Mouse (Mus musculus) forebrain, embryonic 11.5 days (tissue): ENCODE data around the gene Apob. TPM values are rescaled to one million over a fixed set of nuclear protein-coding genes. Genes with fewer than 3 reads are reported as not detected.

ENCODE experiments used
- ATAC-seq: fragments of 200-750 bp; cut with Nextera tagmentation; replicated peaks from 2 replicates; pipeline ENCODE4 v1.8.0; 2017; ENCODE audit warnings: moderate TSS enrichment; ENCODE audit not compliant: low FRiP score
- DNase-seq: peaks from one replicate; pipeline ENCODE4 v3.0.0-alpha.2; 2017; ENCODE audit warnings: low spot score
- H3K27ac ChIP-seq: fragments of 300-500 bp; sonication (generic); 2 replicates; pipeline ENCODE4 v1.5.1; 2014; ENCODE audit warnings: low read depth, low read length
- H3K27me3 ChIP-seq: fragments of 300-500 bp; sonication (generic); 2 replicates; pipeline ENCODE4 v1.6.1; 2014; ENCODE audit warnings: mild to moderate bottlenecking, low read length, mixed read lengths; ENCODE audit not compliant: control insufficient read depth, insufficient read depth
- H3K36me3 ChIP-seq: fragments of 300-500 bp; sonication (generic); 2 replicates; pipeline ENCODE4 v1.6.1; 2014; ENCODE audit warnings: mild to moderate bottlenecking, low read length, moderate library complexity, mixed read lengths; ENCODE audit not compliant: control insufficient read depth, insufficient read depth
- H3K4me1 ChIP-seq: fragments of 300-500 bp; sonication (generic); replicated peaks from 2 replicates; pipeline ENCODE4 v1.6.1; 2014; ENCODE audit warnings: low read length, mixed read lengths; ENCODE audit not compliant: control insufficient read depth, insufficient read depth
- H3K4me2 ChIP-seq: fragments of 300-500 bp; sonication (generic); 2 replicates; pipeline ENCODE4 v1.6.1; 2014; ENCODE audit warnings: low read depth, mild to moderate bottlenecking, low read length, moderate library complexity, mixed read lengths; ENCODE audit not compliant: severe bottlenecking
- H3K4me3 ChIP-seq: fragments of 300-500 bp; sonication (generic); 2 replicates; pipeline ENCODE4 v1.5.1; 2014; ENCODE audit warnings: low read depth, low read length
- H3K9ac ChIP-seq: fragments of 300-500 bp; sonication (generic); 2 replicates; pipeline ENCODE4 v1.6.1; 2014; ENCODE audit warnings: low read length
- H3K9me3 ChIP-seq: fragments of 300-500 bp; sonication (generic); 2 replicates; pipeline ENCODE4 v1.6.1; 2016; ENCODE audit warnings: low read length, mixed read lengths; ENCODE audit not compliant: control insufficient read depth
- WGBS: fragments of 180-500 bp; shearing (Covaris S2); extraction: QIAGEN DNeasy Blood & Tissue Kit; methylation state at CpG from one replicate; pipeline ENCODE4 v1.1.7; 2014; 5-methylcytosine and 5-hydroxymethylcytosine counted together
- polyA plus RNA-seq: library from polyadenylated mRNA; unstranded; fragments of >200 nt; fragmentation: Nextera tagmentation; extraction: Ambion mirVana; gene quantifications from 2 replicates; pipeline ENCODE4 v1.2.1, GENCODE M21; 2014

The Apob gene
- polyA plus RNA-seq, 1 experiment from 2014 or later = not detected

DNA sequence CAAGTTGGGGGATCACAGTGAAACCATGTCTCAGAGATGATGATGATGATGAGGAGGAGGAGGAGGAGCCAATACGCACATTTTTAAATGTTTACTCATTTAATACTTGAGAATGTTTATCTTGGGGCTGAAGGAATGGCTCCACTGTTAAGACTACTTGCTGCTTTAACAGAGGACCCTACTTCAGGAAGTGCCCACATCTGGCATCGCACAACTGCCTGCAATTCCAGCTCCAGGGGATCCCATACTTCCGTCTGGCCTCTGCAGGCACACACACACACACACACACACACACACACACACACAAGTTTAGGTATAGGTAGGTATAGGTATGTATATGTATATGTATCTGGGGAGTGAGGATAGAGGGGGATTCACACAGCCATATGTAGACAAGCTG, 6.6 kb upstream of the Apob start:
- no peaks in the 10 kb centered on the region for H3K27me3 ChIP-seq
- no peak for DNase-seq
- 86% methylated on average over 3 of the region's 3 CpGs for WGBS

DNA sequence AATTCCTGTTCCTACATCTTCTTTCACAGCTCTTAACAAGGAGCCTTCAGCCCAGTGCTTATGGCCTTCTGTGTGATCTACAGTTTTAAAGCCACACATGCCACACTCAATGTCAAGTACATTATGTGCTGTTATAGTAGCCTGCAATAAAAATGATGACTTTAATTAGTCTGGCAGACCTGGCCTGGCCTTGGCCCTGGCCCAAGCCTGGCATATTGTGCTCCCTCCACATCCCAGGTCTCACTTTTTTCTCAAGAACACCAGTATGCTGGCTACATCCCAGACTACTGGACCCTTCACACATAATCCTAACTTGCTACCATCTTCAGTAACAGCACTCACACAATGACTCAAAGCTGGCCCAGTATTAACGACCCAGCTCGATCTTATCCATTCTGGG, 5.7 kb upstream of the Apob start:
- Histone ChIP-seq H3K4me1 (no peaks in the 10 kb centered on the region), H3K36me3 (no peaks in the 10 kb centered on the region), H3K27me3 (no peaks in the 10 kb centered on the region), H3K4me2 (no peak overlapping the region), H3K9ac (no peak overlapping the region), H3K4me3 (no peak overlapping the region), H3K9me3 (no peaks in the 10 kb centered on the region), H3K27ac (no peak overlapping the region)
- no peak for DNase-seq
- ATAC-seq = no peak
- 90% methylated on average over 2 of the region's 2 CpGs for WGBS

More for the DNA sequence above, 6.6 kb upstream of the Apob start:
- Histone ChIP-seq H3K4me1 (no peaks in the 10 kb centered on the region), H3K27ac (no peak overlapping the region), H3K9ac (no peak overlapping the region), H3K4me2 (no peak overlapping the region), H3K4me3 (no peak overlapping the region), H3K36me3 (no peaks in the 10 kb centered on the region), H3K9me3 (no peaks in the 10 kb centered on the region)
- no peak for ATAC-seq

DNA sequence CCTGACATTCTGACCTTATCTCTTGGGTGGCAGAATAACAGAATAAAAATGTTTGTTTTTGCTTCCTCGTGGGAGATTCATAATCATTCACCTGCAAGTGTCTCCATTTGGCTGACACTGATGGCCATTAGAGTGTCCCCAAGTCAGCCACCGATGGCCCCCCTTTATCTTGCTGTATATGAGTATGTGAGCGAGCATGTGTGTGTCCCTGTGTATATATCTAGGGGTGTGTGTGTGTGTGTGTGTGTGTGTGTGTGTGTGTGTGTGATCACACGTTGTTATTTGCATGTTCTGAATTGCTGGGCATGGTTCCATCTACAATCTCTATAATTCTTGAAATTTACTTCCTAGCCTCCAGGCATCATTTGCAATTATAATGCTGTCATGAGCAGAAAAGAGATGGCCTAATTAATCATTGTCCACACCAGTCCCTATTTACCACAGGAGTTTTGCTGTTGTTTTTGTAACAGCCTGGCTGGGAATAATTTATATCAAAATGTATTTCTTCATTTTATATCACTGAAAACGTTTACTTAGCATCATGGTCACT, 3.6 kb upstream of the Apob start:
- Histone ChIP-seq H3K9ac (no peak overlapping the region), H3K27ac (no peak overlapping the region), H3K4me2 (no peak overlapping the region), H3K4me3 (no peak overlapping the region), H3K27me3 (no peaks in the 10 kb centered on the region), H3K4me1 (no peaks in the 10 kb centered on the region), H3K36me3 (no peaks in the 10 kb centered on the region), H3K9me3 (no peaks in the 10 kb centered on the region)
- 64% methylated on average over 5 of the region's 5 CpGs for WGBS
- ATAC-seq (no peak), DNase-seq (no peak)

DNA sequence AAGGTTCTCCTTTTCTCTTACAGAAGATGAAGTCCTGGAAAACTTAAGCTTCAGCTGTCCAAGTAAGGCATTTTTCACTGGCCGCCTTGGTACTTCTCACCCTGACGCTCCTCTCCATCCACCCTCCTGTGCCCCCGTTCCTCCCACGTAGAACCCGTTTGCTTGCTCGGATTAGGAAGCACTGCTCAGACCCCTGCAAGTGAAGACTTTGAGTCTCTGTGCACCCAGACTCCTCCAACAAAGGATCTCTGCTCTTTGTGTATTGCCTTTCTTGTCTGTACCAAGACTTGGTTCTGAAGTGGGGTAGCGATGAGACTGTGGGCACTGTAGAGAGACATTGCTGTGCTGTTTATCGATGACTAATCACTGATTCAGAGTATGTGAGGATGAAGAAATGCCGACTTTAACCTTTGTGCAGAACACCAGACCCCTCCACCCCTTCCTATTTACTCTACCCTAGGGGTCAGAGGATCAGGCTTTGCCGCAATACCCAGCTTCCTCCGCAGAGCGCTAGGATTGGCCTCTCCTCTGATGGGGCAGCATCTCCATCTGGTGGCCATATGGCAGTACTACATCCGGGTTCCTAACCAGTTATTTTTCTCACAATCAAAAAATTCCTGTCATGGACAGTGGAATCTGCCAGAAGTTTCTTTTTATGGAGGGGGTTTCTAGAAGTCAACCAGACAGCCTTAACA, 889 bp downstream of the Apob start:
- Histone ChIP-seq H3K9me3 (no peaks in the 10 kb centered on the region), H3K4me3 (no peak overlapping the region), H3K4me2 (no peak overlapping the region), H3K27me3 (no peaks in the 10 kb centered on the region), H3K4me1 (no peaks in the 10 kb centered on the region), H3K9ac (no peak overlapping the region), H3K27ac (no peak overlapping the region), H3K36me3 (no peaks in the 10 kb centered on the region)
- DNase-seq (peak; percentile 84), ATAC-seq (peak; percentile 86)
- 40% methylated on average over 13 of the region's 13 CpGs for WGBS

DNA sequence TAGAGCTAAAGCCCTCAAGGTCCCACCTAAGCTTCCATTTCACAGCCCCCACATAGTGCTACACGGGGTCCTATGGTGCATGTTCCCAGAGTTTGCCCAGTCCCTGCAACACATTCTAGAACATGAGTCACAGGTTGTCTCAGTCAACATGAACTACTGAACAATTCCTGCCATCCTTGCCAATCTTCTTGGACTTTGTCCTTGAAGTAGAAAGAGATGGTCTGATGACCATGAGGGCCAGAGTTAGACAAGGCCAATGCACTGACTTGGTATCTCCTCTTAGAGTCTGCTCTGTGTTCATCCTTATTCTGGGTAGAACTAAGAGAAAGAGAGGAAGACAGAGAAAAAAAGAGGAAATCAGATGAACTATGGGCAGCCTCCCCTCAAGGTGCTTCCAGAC, 7.0 kb downstream of the Apob start:
- Histone ChIP-seq H3K27me3 (no peaks in the 10 kb centered on the region), H3K27ac (no peak overlapping the region), H3K4me3 (no peak overlapping the region), H3K9ac (no peak overlapping the region), H3K4me2 (no peak overlapping the region), H3K36me3 (no peaks in the 10 kb centered on the region), H3K4me1 (no peaks in the 10 kb centered on the region), H3K9me3 (no peaks in the 10 kb centered on the region)
- ATAC-seq = no peak
- WGBS = 70% methylated on average over 1 of the region's 1 CpGs
- DNase-seq = no peak

DNA sequence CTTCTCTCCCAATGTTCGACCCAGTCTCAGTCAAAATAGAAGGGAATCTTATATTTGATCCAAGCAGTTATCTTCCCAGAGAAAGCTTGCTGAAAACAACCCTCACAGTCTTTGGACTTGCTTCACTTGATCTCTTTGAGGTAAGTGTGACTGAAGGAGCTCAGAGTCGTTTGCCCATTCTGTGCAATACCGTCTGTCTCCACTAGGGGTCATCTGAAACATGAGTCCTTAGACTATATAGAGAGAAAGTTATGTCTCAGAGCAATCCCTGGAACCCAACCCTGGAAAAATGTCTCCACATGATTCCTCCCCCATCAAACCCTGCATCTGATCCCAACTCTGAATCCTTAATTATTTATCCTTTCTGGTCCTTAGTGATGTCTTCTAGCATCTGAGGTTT, 13.4 kb downstream of the Apob start:
- Histone ChIP-seq H3K27ac (no peak overlapping the region), H3K4me2 (no peak overlapping the region), H3K4me3 (no peak overlapping the region), H3K9ac (no peak overlapping the region), H3K27me3 (no peaks in the 10 kb centered on the region), H3K4me1 (no peaks in the 10 kb centered on the region), H3K36me3 (no peaks in the 10 kb centered on the region), H3K9me3 (no peaks in the 10 kb centered on the region)
- DNase-seq (peak; percentile 78), ATAC-seq (peak; percentile 44; the same call in 1 of the 2 replicates)
- WGBS = 14% methylated on average over 3 of the region's 3 CpGs

DNA sequence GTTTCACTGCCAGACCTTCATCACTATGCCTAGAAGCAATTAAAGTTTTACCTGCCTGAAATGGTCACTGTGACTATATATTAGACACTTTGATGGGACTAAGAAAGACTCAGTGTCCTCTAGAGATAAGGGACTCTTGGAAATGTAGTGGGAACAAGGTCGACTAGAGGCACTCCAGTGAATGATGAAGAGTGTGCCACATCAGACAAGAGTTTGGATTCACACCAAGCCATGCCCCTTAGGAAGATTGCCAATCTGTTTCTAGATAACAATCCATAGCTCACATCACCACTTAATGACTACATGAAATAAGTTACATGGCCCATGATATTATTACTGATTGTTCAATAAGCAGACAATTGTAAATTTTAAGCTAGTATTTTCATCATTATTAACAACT, 14.1 kb downstream of the Apob start:
- no peak overlapping the region for H3K4me3 ChIP-seq
- no peak overlapping the region for H3K4me2 ChIP-seq
- H3K36me3 ChIP-seq = no peaks in the 10 kb centered on the region
- H3K9me3 ChIP-seq = no peaks in the 10 kb centered on the region
- H3K27me3 ChIP-seq = no peaks in the 10 kb centered on the region
- ATAC-seq (no peak), DNase-seq (no peak)
- H3K9ac ChIP-seq = no peak overlapping the region
- no peak overlapping the region for H3K27ac ChIP-seq
- 46% methylated on average over 1 of the region's 1 CpGs for WGBS
- no peaks in the 10 kb centered on the region for H3K4me1 ChIP-seq

DNA sequence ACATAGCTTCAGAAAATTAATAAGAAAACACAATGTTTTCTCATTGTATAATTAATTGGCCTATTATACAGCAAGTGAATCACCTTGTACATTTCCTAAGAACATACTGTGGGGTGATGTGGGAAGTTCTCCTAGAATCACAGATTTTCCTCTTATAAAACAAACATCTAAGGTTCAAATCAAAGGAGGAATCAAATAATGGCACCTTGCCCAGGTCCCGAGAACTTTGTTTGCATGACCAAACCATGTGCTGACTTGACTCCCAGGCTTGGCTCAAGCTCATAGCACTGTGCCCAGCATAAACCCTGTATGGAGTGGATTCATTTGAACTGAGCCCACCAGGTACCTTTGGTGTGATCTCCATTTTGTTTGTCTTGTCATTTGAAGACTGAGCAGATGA, 43.5 kb downstream of the Apob start:
- WGBS = 92% methylated on average over 1 of the region's 1 CpGs
- Histone ChIP-seq H3K9me3 (no peaks in the 10 kb centered on the region), H3K27ac (no peak overlapping the region), H3K4me2 (no peak overlapping the region), H3K4me3 (no peak overlapping the region), H3K27me3 (no peaks in the 10 kb centered on the region; the same call in 1 of the 2 replicates), H3K9ac (no peak overlapping the region), H3K36me3 (no peaks in the 10 kb centered on the region), H3K4me1 (no peaks in the 10 kb centered on the region)
- no peak for ATAC-seq
- no peak for DNase-seq

DNA sequence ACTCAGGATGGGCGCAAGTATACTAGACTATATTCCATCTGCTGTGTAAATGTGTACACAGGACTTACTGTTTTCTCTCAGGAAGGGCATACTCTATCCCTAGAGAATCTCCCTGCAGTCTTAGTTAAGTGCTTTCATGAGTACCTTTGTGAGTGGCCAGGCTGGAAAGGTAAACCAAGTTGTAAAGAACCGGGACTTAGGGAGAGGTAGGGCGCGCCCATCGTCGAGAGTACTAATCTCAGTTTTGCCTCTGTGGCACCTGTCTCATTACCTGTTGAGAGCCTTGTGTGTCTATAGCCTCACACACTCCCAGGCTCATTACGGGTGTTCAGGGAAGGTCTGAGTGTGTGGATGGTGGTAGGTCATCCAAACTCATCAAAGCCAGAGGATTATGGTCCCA, 52.1 kb downstream of the Apob start:
- H3K9ac ChIP-seq = no peak overlapping the region
- H3K36me3 ChIP-seq = no peaks in the 10 kb centered on the region
- no peak overlapping the region for H3K27ac ChIP-seq
- ATAC-seq = no peak
- no peak overlapping the region for H3K4me2 ChIP-seq
- peaks cover 5% of the 10 kb centered on the region for H3K27me3 ChIP-seq
- DNase-seq = no peak
- 0 out of 2 replicates have a peak, but pooled peaks cover 2% of the 10 kb centered on the region for H3K4me1 ChIP-seq
- WGBS = 94% methylated on average over 7 of the region's 7 CpGs
- H3K4me3 ChIP-seq = no peak overlapping the region
- no peaks in the 10 kb centered on the region for H3K9me3 ChIP-seq
